In genomic region chr12:21459681-21460080, GRCm38 (mm10) we compare ENCODE assay signal across 18 mouse cellular contexts.
"Had no signal": no experiment of that assay in that cellular context is flagged by ENCODE, and none has a peak within 500 bp of the region (broad histone marks: within the 10 kb centered on the region; RNA-seq: fewer than 3 reads in every experiment).

No protein-coding gene starts in this region.

- H3K4me3 ChIP-seq: kidney, embryonic 15.5 days; limb, embryonic 10.5 days; limb, embryonic 13.5 days; liver, embryonic 12.5 days; liver, embryonic 15.5 days; lung, embryonic 15.5 days; midbrain, embryonic 12.5 days; midbrain, embryonic 15.5 days; stomach, embryonic 15.5 days had no signal

- H3K9me3 ChIP-seq: kidney, embryonic 15.5 days; limb, embryonic 10.5 days; limb, embryonic 13.5 days; liver, embryonic 12.5 days; liver, embryonic 15.5 days; lung, embryonic 15.5 days; midbrain, embryonic 12.5 days; midbrain, embryonic 15.5 days; stomach, embryonic 15.5 days had no signal

- H3K27me3 ChIP-seq: kidney, embryonic 15.5 days; limb, embryonic 13.5 days; liver, embryonic 12.5 days; liver, embryonic 15.5 days; lung, embryonic 15.5 days; midbrain, embryonic 12.5 days; midbrain, embryonic 15.5 days; stomach, embryonic 15.5 days had no signal

- DNase-seq: kidney, adult 8-10 months; kidney, postnatal 10 days; kidney, postnatal 36 days; liver; lung, adult 18-20 months; lung, postnatal 10 days; lung, postnatal 36 days; right cerebral cortex, postnatal 4 days; thymus, postnatal 25 days had no signal

- H3K36me3 ChIP-seq: kidney, embryonic 15.5 days; limb, embryonic 10.5 days; limb, embryonic 13.5 days; liver, embryonic 12.5 days; liver, embryonic 15.5 days; lung, embryonic 15.5 days; midbrain, embryonic 12.5 days; midbrain, embryonic 15.5 days; stomach, embryonic 15.5 days had no signal

- H3K27ac ChIP-seq: kidney, embryonic 15.5 days; limb, embryonic 10.5 days; limb, embryonic 13.5 days; liver, embryonic 12.5 days; liver, embryonic 15.5 days; lung, embryonic 15.5 days; midbrain, embryonic 12.5 days; midbrain, embryonic 15.5 days; stomach, embryonic 15.5 days had no signal

- H3K4me1 ChIP-seq: kidney, embryonic 15.5 days; limb, embryonic 10.5 days; limb, embryonic 13.5 days; liver, embryonic 12.5 days; liver, embryonic 15.5 days; lung, embryonic 15.5 days; midbrain, embryonic 15.5 days; stomach, embryonic 15.5 days had no signal
